Mouse (Mus musculus): ENCODE measurements at regions not wholly inside any gene's neighbourhood (a gene's known extent, or its start where the extent isn't known, plus 50 kb on each side); places are given as distances from the start of the nearest gene placed in this dataset.

GRCm38 (mm10) chr17:49262394-49262793 is 165.8 kb upstream of the Mocs1 start:
- peak; percentile 58 for ATAC-seq (replicated peaks)

GRCm38 (mm10) chr17:49266343-49266742 is 161.8 kb upstream of the Mocs1 start:
- peaks cover 11% of the 10 kb centered on the region; the same call in 1 of the 2 replicates for H3K4me1 ChIP-seq
- no peaks in the 10 kb centered on the region for H3K9me3 ChIP-seq
- ATAC-seq (replicated peaks): no peak
- 89% methylated on average over 4 of the region's 4 CpGs for WGBS
- H3K4me3 ChIP-seq: no peak overlapping the region
- no peak overlapping the region for H3K4me2 ChIP-seq (replicated peaks)
- H3K27me3 ChIP-seq: no peaks in the 10 kb centered on the region
- H3K36me3 ChIP-seq: no peaks in the 10 kb centered on the region
- no peak overlapping the region for H3K9ac ChIP-seq (replicated peaks)
- H3K27ac ChIP-seq (replicated peaks): no peak overlapping the region

More at GRCm38 (mm10) chr17:49262394-49262793, 165.8 kb upstream of the Mocs1 start:
- Histone ChIP-seq H3K4me1 (0 out of 2 replicates have a peak, but pooled peaks cover 3% of the 10 kb centered on the region), H3K27me3 (no peaks in the 10 kb centered on the region), H3K4me3 (no peak overlapping the region), H3K27ac (replicated peaks) (no peak overlapping the region), H3K36me3 (no peaks in the 10 kb centered on the region), H3K9ac (replicated peaks) (no peak overlapping the region), H3K4me2 (replicated peaks) (no peak overlapping the region), H3K9me3 (no peaks in the 10 kb centered on the region)
- WGBS: 12% methylated on average over 4 of the region's 4 CpGs

- H3K9me3 ChIP-seq: no peaks in the 10 kb centered on the region
- H3K27ac ChIP-seq (replicated peaks): peak overlapping the region; percentile 62
- H3K4me2 ChIP-seq (replicated peaks): no peak overlapping the region
- WGBS: 61% methylated on average over 7 of the region's 7 CpGs
- H3K4me3 ChIP-seq: no peak overlapping the region
- H3K27me3 ChIP-seq: no peaks in the 10 kb centered on the region
- H3K9ac ChIP-seq (replicated peaks): no peak overlapping the region
- no peaks in the 10 kb centered on the region for H3K36me3 ChIP-seq
- H3K4me1 ChIP-seq: peaks cover 11% of the 10 kb centered on the region; the same call in 1 of the 2 replicates
- peak; percentile 48; the same call in 1 of the 2 replicates for ATAC-seq (replicated peaks)
Observed at GRCm38 (mm10) chr17:49269943-49270342, 158.2 kb upstream of the Mocs1 start.

- H3K9me3 ChIP-seq: no peaks in the 10 kb centered on the region
- H3K27ac ChIP-seq (replicated peaks): no peak overlapping the region
- H3K4me1 ChIP-seq: peaks cover 11% of the 10 kb centered on the region; the same call in 1 of the 2 replicates
- H3K4me3 ChIP-seq: no peak overlapping the region
- H3K36me3 ChIP-seq: no peaks in the 10 kb centered on the region
- no peaks in the 10 kb centered on the region for H3K27me3 ChIP-seq
- WGBS: 70% methylated on average over 10 of the region's 11 CpGs
- ATAC-seq (replicated peaks): no peak
- H3K4me2 ChIP-seq (replicated peaks): no peak overlapping the region
- H3K9ac ChIP-seq (replicated peaks): no peak overlapping the region
Observed at GRCm38 (mm10) chr17:49272661-49273448, 155.3 kb upstream of the Mocs1 start.

- Histone ChIP-seq H3K27ac (replicated peaks) (no peak overlapping the region), H3K27me3 (no peaks in the 10 kb centered on the region), H3K36me3 (no peaks in the 10 kb centered on the region), H3K9me3 (no peaks in the 10 kb centered on the region), H3K4me2 (replicated peaks) (no peak overlapping the region), H3K4me1 (peaks cover 19% of the 10 kb centered on the region), H3K4me3 (no peak overlapping the region), H3K9ac (replicated peaks) (no peak overlapping the region)
- WGBS: 95% methylated on average over 3 of the region's 3 CpGs
- ATAC-seq (replicated peaks): no peak
Observed at GRCm38 (mm10) chr17:49274936-49275335, 153.2 kb upstream of the Mocs1 start.

GRCm38 (mm10) chr17:49275421-49275820 is 152.7 kb upstream of the Mocs1 start:
- no peak for ATAC-seq (replicated peaks)
- no peaks in the 10 kb centered on the region for H3K27me3 ChIP-seq
- 81% methylated on average over 2 of the region's 2 CpGs for WGBS

GRCm38 (mm10) chr17:49275916-49276315 is 152.2 kb upstream of the Mocs1 start:
- ATAC-seq (replicated peaks): no peak
- Histone ChIP-seq H3K4me1 (peaks cover 15% of the 10 kb centered on the region), H3K4me3 (no peak overlapping the region), H3K9ac (replicated peaks) (no peak overlapping the region), H3K27ac (replicated peaks) (no peak overlapping the region), H3K36me3 (no peaks in the 10 kb centered on the region), H3K9me3 (no peaks in the 10 kb centered on the region), H3K27me3 (no peaks in the 10 kb centered on the region), H3K4me2 (replicated peaks) (no peak overlapping the region)
- 97% methylated on average over 2 of the region's 2 CpGs for WGBS

More at GRCm38 (mm10) chr17:49275421-49275820, 152.7 kb upstream of the Mocs1 start:
- Histone ChIP-seq H3K36me3 (no peaks in the 10 kb centered on the region), H3K27ac (replicated peaks) (no peak overlapping the region), H3K4me1 (peaks cover 15% of the 10 kb centered on the region), H3K4me3 (no peak overlapping the region), H3K9me3 (no peaks in the 10 kb centered on the region), H3K9ac (replicated peaks) (no peak overlapping the region), H3K4me2 (replicated peaks) (no peak overlapping the region)

- H3K9me3 ChIP-seq: no peaks in the 10 kb centered on the region
- no peaks in the 10 kb centered on the region for H3K36me3 ChIP-seq
- no peak overlapping the region for H3K4me3 ChIP-seq
- WGBS: 82% methylated on average over 8 of the region's 8 CpGs
- no peak overlapping the region for H3K4me2 ChIP-seq (replicated peaks)
- H3K27ac ChIP-seq (replicated peaks): peak overlapping the region; percentile 57; the same call in 1 of the 2 replicates
- H3K9ac ChIP-seq (replicated peaks): no peak overlapping the region
- peaks cover 12% of the 10 kb centered on the region for H3K4me1 ChIP-seq
- H3K27me3 ChIP-seq: no peaks in the 10 kb centered on the region
- ATAC-seq (replicated peaks): no peak
Observed at GRCm38 (mm10) chr17:49278541-49278940, 149.6 kb upstream of the Mocs1 start.

GRCm38 (mm10) chr17:49278973-49279727 is 149.0 kb upstream of the Mocs1 start:
- Histone ChIP-seq H3K4me2 (replicated peaks) (no peak overlapping the region), H3K9ac (replicated peaks) (no peak overlapping the region), H3K4me1 (peaks cover 12% of the 10 kb centered on the region), H3K9me3 (no peaks in the 10 kb centered on the region), H3K27ac (replicated peaks) (peak overlapping the region; percentile 57), H3K27me3 (no peaks in the 10 kb centered on the region), H3K4me3 (no peak overlapping the region), H3K36me3 (no peaks in the 10 kb centered on the region)
- WGBS: 68% methylated on average over 10 of the region's 10 CpGs
- ATAC-seq (replicated peaks): peak; percentile 57; the same call in 1 of the 2 replicates

- H3K9me3 ChIP-seq: no peaks in the 10 kb centered on the region
- ATAC-seq (replicated peaks): no peak
- H3K9ac ChIP-seq (replicated peaks): no peak overlapping the region
- peaks cover 12% of the 10 kb centered on the region for H3K4me1 ChIP-seq
- no peak overlapping the region for H3K4me2 ChIP-seq (replicated peaks)
- H3K27me3 ChIP-seq: no peaks in the 10 kb centered on the region
- no peaks in the 10 kb centered on the region for H3K36me3 ChIP-seq
- 94% methylated on average over 13 of the region's 13 CpGs for WGBS
- H3K27ac ChIP-seq (replicated peaks): no peak overlapping the region
- H3K4me3 ChIP-seq: no peak overlapping the region
Observed at GRCm38 (mm10) chr17:49281344-49281743, 146.8 kb upstream of the Mocs1 start.

GRCm38 (mm10) chr17:49282498-49282897 is 145.7 kb upstream of the Mocs1 start:
- Histone ChIP-seq H3K9me3 (no peaks in the 10 kb centered on the region), H3K4me1 (peaks cover 12% of the 10 kb centered on the region), H3K9ac (replicated peaks) (no peak overlapping the region), H3K36me3 (no peaks in the 10 kb centered on the region), H3K27me3 (no peaks in the 10 kb centered on the region), H3K4me2 (replicated peaks) (no peak overlapping the region), H3K27ac (replicated peaks) (no peak overlapping the region), H3K4me3 (no peak overlapping the region)
- 75% methylated on average over 10 of the region's 10 CpGs for WGBS
- no peak for ATAC-seq (replicated peaks)

GRCm38 (mm10) chr17:49283491-49283890 is 144.7 kb upstream of the Mocs1 start:
- no peak overlapping the region for H3K4me2 ChIP-seq (replicated peaks)
- no peak overlapping the region for H3K27ac ChIP-seq (replicated peaks)
- no peaks in the 10 kb centered on the region for H3K9me3 ChIP-seq
- 88% methylated on average over 5 of the region's 5 CpGs for WGBS
- no peak overlapping the region for H3K9ac ChIP-seq (replicated peaks)
- no peaks in the 10 kb centered on the region for H3K27me3 ChIP-seq
- peaks cover 10% of the 10 kb centered on the region for H3K4me1 ChIP-seq
- no peaks in the 10 kb centered on the region for H3K36me3 ChIP-seq
- no peak for ATAC-seq (replicated peaks)
- H3K4me3 ChIP-seq: no peak overlapping the region

Data from forebrain, embryonic 15.5 days (tissue).